Mouse (Mus musculus) macrophage (primary cell): Measurements from ENCODE around the gene Rrp1b. TPM values are rescaled to one million over a fixed set of nuclear protein-coding genes. Genes with fewer than 3 reads are reported as not detected.

Source experiments
- H3K27ac ChIP-seq: fragments of 350-480 bp; formaldehyde crosslinking; 2 replicates; pipeline ENCODE4 v1.9.0; 2021
- H3K36me3 ChIP-seq: fragments of 350-480 bp; formaldehyde crosslinking; 2 replicates; pipeline ENCODE4 v1.9.0; 2021; ENCODE audit errors: inconsistent target
- H3K4me3 ChIP-seq: fragments of 350-480 bp; formaldehyde crosslinking; 2 replicates; pipeline ENCODE4 v1.9.0; 2021; ENCODE audit errors: inconsistent target
- H3K79me2 ChIP-seq: fragments of 350-480 bp; formaldehyde crosslinking; 2 replicates; pipeline ENCODE4 v1.9.0; 2021; ENCODE audit errors: inconsistent target
- WGBS: methylation state at CpG from one replicate; pipeline ENCODE4 v1.1.7; 2026; ENCODE audit warnings: inconsistent platforms; ENCODE audit not compliant: missing documents; 5-methylcytosine and 5-hydroxymethylcytosine counted together
- polyA plus RNA-seq: library from polyadenylated mRNA; stranded (reverse); fragments of 250-400 nt; gene quantifications from 3 replicates; pipeline ENCODE4 v1.2.4, GENCODE M21; 2018; ENCODE audit warnings: inconsistent platforms
- total RNA-seq, 78 experiments: library from RNA; depleted of rRNA; stranded (reverse); fragments of 250-400 nt; gene quantifications; 1 replicate in 9 of 78; 2 replicates in 24 of 78; 3 replicates in 43 of 78; 4 replicates in 2 of 78; pipeline ENCODE4 v1.2.4; 2018; ENCODE audit warnings: inconsistent platforms in 56 of 78

Gene Rrp1b
- total RNA-seq (2018; cell fraction: chromatin; rRNA removed), result 10 to 100 TPM in 20 of 26 experiments, 1 to 10 TPM in 6; 3.3 to 71.0 (median 25.1) TPM
- total RNA-seq (2018; cell fraction: cytosol; rRNA removed), result 1 to 10 TPM; 1.9 to 7.4 (median 4.5) TPM
- 10 to 100 TPM in 13 of 26 experiments, 1 to 10 TPM in 13; 2.3 to 56.6 (median 9.9) TPM for total RNA-seq (2018; cell fraction: nucleus; rRNA removed)
- polyA plus RNA-seq, result 4.0 to 12.0 TPM (median 7.3 TPM) in 3 replicates

DNA sequence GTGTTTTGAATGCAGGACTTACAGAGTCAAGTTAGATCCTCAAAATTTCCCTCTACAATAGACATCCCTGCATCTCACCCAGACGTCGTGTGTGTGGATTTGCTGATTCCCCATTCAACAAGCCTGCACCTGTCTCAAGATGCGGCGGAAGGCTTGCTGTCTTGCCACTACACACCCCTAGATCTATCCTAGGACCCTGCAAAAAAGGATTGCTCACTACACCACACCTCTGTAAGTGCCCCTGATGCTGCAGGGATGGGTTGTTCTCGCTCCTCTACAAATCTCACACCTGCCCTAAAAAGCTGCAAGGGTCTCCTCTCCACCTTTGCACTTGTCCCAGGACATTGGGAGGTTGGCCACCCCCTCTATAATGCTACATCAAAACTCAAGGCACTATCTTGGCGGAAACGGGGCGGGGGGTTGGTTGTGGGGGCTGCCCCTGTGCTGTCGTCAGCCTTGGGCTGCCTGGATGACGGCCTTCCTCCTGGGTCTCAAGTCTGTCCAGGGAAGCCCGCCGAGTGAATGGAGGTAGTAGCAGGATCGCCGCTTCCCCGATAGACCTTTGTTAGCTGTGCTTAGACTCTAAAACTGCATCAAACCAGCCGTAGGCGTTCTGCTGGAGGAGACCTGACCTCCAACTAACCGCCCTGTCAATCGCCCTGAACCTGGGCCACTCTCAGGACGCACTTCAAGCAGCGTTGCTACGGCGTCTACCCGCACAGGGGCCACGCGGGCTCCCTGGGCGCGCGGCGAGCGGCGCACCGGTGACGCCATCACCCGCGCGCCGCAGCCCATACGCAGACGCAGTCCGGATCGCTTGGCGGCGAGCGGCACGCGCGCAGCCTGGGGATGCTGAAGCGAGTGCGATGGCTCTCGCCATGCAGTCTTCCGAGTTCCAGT, at the start of gene Rrp1b, which contains the start of gene Hsf2bp:
Gene Rrp1b, plus strand, starts transcription at position 492 of the 900 bp plus-strand sequence.
Gene Hsf2bp, minus strand, starts transcription at position 741 of the 900 bp plus-strand sequence.
- 7% methylated on average over 50 of the region's 52 CpGs for WGBS

DNA sequence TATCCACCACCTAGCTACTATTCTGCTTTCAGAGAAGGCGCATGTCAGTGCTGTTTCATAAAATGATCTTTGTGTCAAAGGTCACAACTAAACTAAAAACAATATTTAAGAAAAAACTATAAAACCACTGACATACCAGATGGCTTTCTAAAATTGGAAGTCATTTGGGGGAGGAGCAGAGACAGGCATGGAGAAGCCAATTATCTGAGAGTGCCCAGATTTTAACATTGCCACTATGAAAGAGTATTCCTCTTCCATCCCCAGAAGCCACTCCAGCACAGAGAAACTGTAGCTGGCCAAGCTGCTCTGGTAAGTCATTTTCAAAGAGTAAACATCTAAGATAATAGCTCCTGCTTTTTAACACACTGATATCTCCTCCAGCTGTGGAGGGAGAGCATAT, 49.0 kb upstream of the Rrp1b start:
- Histone ChIP-seq H3K79me2 (no peaks in the 10 kb centered on the region), H3K27ac (no peak overlapping the region), H3K4me3 (no peak overlapping the region), H3K36me3 (no peaks in the 10 kb centered on the region)
- whole genome bisulfite sequencing, result 88% methylated on average over 1 of the region's 1 CpGs

More for the DNA sequence above, at the start of gene Rrp1b, which contains the start of gene Hsf2bp:
- H3K79me2 ChIP-seq, result peaks cover 35% of the 10 kb centered on the region
- peak within 1 kb of the TSS; percentile 62 for H3K4me3 ChIP-seq
- H3K27ac ChIP-seq, result 0 out of 2 replicates have a peak within 1 kb of the TSS, but pooled peaks have one; percentile 15
- no peaks in the 10 kb centered on the region for H3K36me3 ChIP-seq

DNA sequence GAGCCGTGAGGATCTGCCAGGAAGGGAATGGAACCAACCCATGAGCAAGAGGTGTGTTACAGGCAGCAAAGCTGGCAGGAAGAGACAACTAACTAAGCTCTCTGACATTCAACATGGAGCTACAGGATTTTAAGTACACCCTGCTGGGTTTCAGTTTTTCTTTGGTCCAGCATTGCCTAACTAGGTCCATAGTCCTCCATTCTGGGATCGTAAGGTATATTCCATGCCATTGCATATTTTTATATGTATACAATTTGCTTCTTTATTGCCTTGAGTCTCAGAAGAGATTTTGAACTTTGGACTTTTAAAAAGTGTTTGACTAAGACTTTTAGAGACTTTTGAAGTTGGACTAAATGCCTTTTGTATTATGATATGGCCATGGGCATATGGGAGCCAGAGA, 46.9 kb upstream of the Rrp1b start:
- Histone ChIP-seq H3K27ac (no peak overlapping the region), H3K36me3 (no peaks in the 10 kb centered on the region), H3K79me2 (no peaks in the 10 kb centered on the region), H3K4me3 (no peak overlapping the region)
- WGBS, result 86% methylated on average over 2 of the region's 2 CpGs

DNA sequence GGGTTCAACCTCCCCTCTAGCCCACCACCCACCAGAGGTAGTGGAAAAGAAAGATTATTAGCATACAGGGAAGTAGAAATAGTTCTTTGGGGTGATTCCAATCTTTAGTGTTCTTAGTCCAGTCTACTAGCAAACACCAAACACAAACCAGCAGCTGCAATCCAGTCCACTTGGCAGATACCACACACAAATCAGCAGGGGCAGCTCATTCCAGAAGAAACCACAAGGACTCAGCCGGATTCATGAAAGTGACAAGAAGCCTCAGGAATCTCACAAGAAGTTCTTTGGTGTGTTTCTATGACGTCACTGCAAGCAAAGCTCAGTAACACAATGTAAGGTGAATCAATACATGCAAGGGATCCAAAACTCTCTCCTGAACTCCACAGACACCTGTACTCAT, 43.9 kb upstream of the Rrp1b start:
- Histone ChIP-seq H3K36me3 (no peaks in the 10 kb centered on the region), H3K27ac (no peak overlapping the region), H3K79me2 (no peaks in the 10 kb centered on the region), H3K4me3 (no peak overlapping the region)
- WGBS, result 97% methylated on average over 2 of the region's 2 CpGs

- Histone ChIP-seq H3K27ac (0 out of 2 replicates have a peak overlapping the region, but pooled peaks have one; percentile 50), H3K4me3 (no peak overlapping the region), H3K36me3 (no peaks in the 10 kb centered on the region), H3K79me2 (no peaks in the 10 kb centered on the region)
- 88% methylated on average over 1 of the region's 1 CpGs for WGBS
Measured at GRCm38 (mm10) chr17:31993354-31993753, 42.5 kb upstream of the Rrp1b start.

GRCm38 (mm10) chr17:31994132-31994531, 41.8 kb upstream of the Rrp1b start:
- H3K27ac ChIP-seq, result peak overlapping the region; percentile 50

GRCm38 (mm10) chr17:31995784-31996183, 40.1 kb upstream of the Rrp1b start:
- Histone ChIP-seq H3K36me3 (no peaks in the 10 kb centered on the region), H3K27ac (peak overlapping the region; percentile 27), H3K79me2 (no peaks in the 10 kb centered on the region), H3K4me3 (no peak overlapping the region)
- 41% methylated on average over 2 of the region's 2 CpGs for WGBS

More at GRCm38 (mm10) chr17:31994132-31994531, 41.8 kb upstream of the Rrp1b start:
- H3K4me3 ChIP-seq, result no peak overlapping the region
- H3K36me3 ChIP-seq, result no peaks in the 10 kb centered on the region
- H3K79me2 ChIP-seq, result no peaks in the 10 kb centered on the region

GRCm38 (mm10) chr17:31996331-31996730, 39.6 kb upstream of the Rrp1b start:
- peak overlapping the region; percentile 27 for H3K27ac ChIP-seq

DNA sequence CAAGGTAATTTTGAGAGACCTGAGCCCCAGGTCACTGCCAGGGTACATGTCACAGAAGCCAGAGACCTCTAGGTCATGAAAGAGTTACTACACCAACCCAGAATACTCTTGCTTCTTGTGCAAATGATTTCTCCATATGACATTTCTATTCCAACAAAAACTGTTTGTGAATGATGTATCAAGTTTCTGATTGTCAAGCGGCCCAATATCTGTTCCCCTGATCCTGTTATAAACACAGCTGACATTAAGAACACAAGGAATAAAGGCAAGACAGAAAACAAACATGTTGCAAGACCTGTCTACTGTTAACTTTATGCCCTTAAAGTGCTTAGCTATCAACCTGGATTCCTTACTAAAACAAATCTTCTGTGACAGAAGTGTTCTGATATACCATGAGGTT, 37.5 kb upstream of the Rrp1b start:
- Histone ChIP-seq H3K4me3 (no peak overlapping the region), H3K36me3 (no peaks in the 10 kb centered on the region), H3K79me2 (no peaks in the 10 kb centered on the region), H3K27ac (no peak overlapping the region)
- 100% methylated on average over 1 of the region's 1 CpGs for WGBS

More at GRCm38 (mm10) chr17:31996331-31996730, 39.6 kb upstream of the Rrp1b start:
- Histone ChIP-seq H3K36me3 (no peaks in the 10 kb centered on the region), H3K4me3 (no peak overlapping the region), H3K79me2 (no peaks in the 10 kb centered on the region)
- 66% methylated on average over 4 of the region's 4 CpGs for WGBS

GRCm38 (mm10) chr17:32003251-32003650, 32.6 kb upstream of the Rrp1b start:
- Histone ChIP-seq H3K36me3 (no peaks in the 10 kb centered on the region), H3K4me3 (no peak overlapping the region), H3K27ac (no peak overlapping the region), H3K79me2 (no peaks in the 10 kb centered on the region)
- 79% methylated on average over 3 of the region's 3 CpGs for WGBS

GRCm38 (mm10) chr17:32006800-32007199, 29.1 kb upstream of the Rrp1b start:
- Histone ChIP-seq H3K36me3 (no peaks in the 10 kb centered on the region), H3K79me2 (no peaks in the 10 kb centered on the region), H3K27ac (no peak overlapping the region), H3K4me3 (no peak overlapping the region)
- WGBS, result 85% methylated on average over 5 of the region's 5 CpGs

GRCm38 (mm10) chr17:32011694-32012093, 24.2 kb upstream of the Rrp1b start:
- no peak overlapping the region for H3K4me3 ChIP-seq
- 65% methylated on average over 6 of the region's 6 CpGs for WGBS

DNA sequence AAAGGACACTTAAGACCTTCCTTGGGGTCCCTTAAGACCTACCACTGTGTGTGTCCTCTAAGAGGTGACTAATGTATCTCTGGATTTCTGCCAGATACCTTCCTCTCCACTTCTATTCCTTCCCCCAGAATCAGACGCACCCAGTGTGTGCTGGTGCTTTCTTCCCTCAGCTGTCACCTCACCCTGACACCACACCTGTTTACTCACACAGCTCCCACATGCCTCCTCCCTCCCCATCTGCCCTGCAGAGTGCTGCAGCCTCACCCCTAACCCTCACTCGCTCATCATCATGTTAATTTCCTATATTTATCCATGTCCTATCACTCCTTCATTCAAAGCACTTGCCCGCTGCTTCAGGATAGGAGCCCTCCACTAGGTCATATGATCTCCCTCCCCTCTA, 23.6 kb upstream of the Rrp1b start:
- H3K79me2 ChIP-seq, result no peaks in the 10 kb centered on the region
- no peak overlapping the region for H3K27ac ChIP-seq
- WGBS, result 77% methylated on average over 3 of the region's 3 CpGs
- no peaks in the 10 kb centered on the region for H3K36me3 ChIP-seq
- no peak overlapping the region for H3K4me3 ChIP-seq

More at GRCm38 (mm10) chr17:32011694-32012093, 24.2 kb upstream of the Rrp1b start:
- no peaks in the 10 kb centered on the region for H3K79me2 ChIP-seq
- H3K27ac ChIP-seq, result no peak overlapping the region
- no peaks in the 10 kb centered on the region for H3K36me3 ChIP-seq

GRCm38 (mm10) chr17:32013659-32014058, 22.2 kb upstream of the Rrp1b start:
- Histone ChIP-seq H3K36me3 (no peaks in the 10 kb centered on the region), H3K79me2 (no peaks in the 10 kb centered on the region), H3K27ac (no peak overlapping the region), H3K4me3 (no peak overlapping the region)

- Histone ChIP-seq H3K4me3 (no peak overlapping the region), H3K79me2 (no peaks in the 10 kb centered on the region), H3K36me3 (no peaks in the 10 kb centered on the region), H3K27ac (no peak overlapping the region)
- WGBS, result 95% methylated on average over 8 of the region's 8 CpGs
Measured at GRCm38 (mm10) chr17:32016481-32016880, 19.4 kb upstream of the Rrp1b start.
